Comparison of ENCODE assay signal across 11 mouse cellular contexts in genomic region chr5:113910065-113910701, GRCm38 (mm10). TPM values are rescaled to one million over a fixed set of nuclear protein-coding genes. Genes with fewer than 3 reads are reported as not detected.
DNase-seq lines count a peak whose midpoint lies in the region; ATAC-seq and TF ChIP-seq lines count a peak whose summit lies in the region.
"Had no signal": no experiment of that assay in that cellular context is flagged by ENCODE, and none has a peak within 500 bp of the region (broad histone marks: within the 10 kb centered on the region; RNA-seq: fewer than 3 reads in every experiment).

No protein-coding gene starts in this region.

- H3K9me3 ChIP-seq in embryonic facial prominence, embryonic 12.5 days: no peaks in the 10 kb centered on the region
- no peaks in the 10 kb centered on the region for H3K9me3 ChIP-seq in embryonic facial prominence, embryonic 10.5 days
- no peaks in the 10 kb centered on the region for H3K9me3 ChIP-seq in embryonic facial prominence, embryonic 15.5 days (replicated peaks)
- peaks cover 7% of the 10 kb centered on the region for H3K9me3 ChIP-seq in megakaryocyte, embryonic 14.5 days
- H3K9me3 ChIP-seq: limb, embryonic 15.5 days; neural tube, embryonic 15.5 days had no signal

- intact Hi-C loops in left cerebral cortex, postnatal 25 days (cut with DNase I): loop anchor here (2.0 kb wide), 1 partner anchor 21 kb away; no protein-coding TSS in a partner anchor

- no peak for DNase-seq in embryonic facial prominence, embryonic 10.5 days (ENCODE audit: low spot score)
- DNase-seq in left cerebral cortex, postnatal 25 days (ENCODE audit: low spot score in 2 of 2): peak; percentile 18 to 67
- no peak for DNase-seq in left cerebral cortex, adult 9 months (ENCODE audit: low spot score in 2 of 2)
- DNase-seq in ovary, adult 18-20 months (ENCODE audit: low spot score): no peak
- no peak for DNase-seq in cerebellum, adult 2 months
- DNase-seq: thymus, postnatal 25 days had no signal

- ATAC-seq in embryonic facial prominence, embryonic 12.5 days (ENCODE audit: insufficient number of reproducible peaks, insufficient read depth, low FRiP score, low TSS enrichment): no peak
- no peak for ATAC-seq in embryonic facial prominence, embryonic 15.5 days (ENCODE audit: insufficient number of reproducible peaks, low FRiP score, low TSS enrichment, low read depth)

- H3K36me3 ChIP-seq in embryonic facial prominence, embryonic 12.5 days: no peaks in the 10 kb centered on the region
- H3K36me3 ChIP-seq in embryonic facial prominence, embryonic 10.5 days (replicated peaks): no peaks in the 10 kb centered on the region
- H3K36me3 ChIP-seq in embryonic facial prominence, embryonic 15.5 days: no peaks in the 10 kb centered on the region
- peaks cover 13% of the 10 kb centered on the region for H3K36me3 ChIP-seq in megakaryocyte, embryonic 14.5 days (replicated peaks; ENCODE audit: low read length)
- H3K36me3 ChIP-seq: limb, embryonic 15.5 days; neural tube, embryonic 15.5 days had no signal

- no peak for TF ChIP-seq POLR2A in cerebellum, adult 2 months (IDR thresholded peaks at IDR 0.05; ENCODE audit: borderline replicate concordance, insufficient read depth, low read length)

- no peak for TF ChIP-seq CTCF in cerebellum, adult 2 months (IDR thresholded peaks at IDR 0.05; ENCODE audit: borderline replicate concordance, insufficient read depth, low read depth, low read length)

- peak overlapping the region; percentile 5; the same call in 1 of the 2 replicates for H3K9ac ChIP-seq in embryonic facial prominence, embryonic 12.5 days
- no peak overlapping the region for H3K9ac ChIP-seq in embryonic facial prominence, embryonic 15.5 days
- H3K9ac ChIP-seq: limb, embryonic 15.5 days had no signal

- peaks cover 21% of the 10 kb centered on the region for H3K4me1 ChIP-seq in embryonic facial prominence, embryonic 12.5 days
- peaks cover 54% of the 10 kb centered on the region for H3K4me1 ChIP-seq in embryonic facial prominence, embryonic 10.5 days
- peaks cover 30% of the 10 kb centered on the region for H3K4me1 ChIP-seq in embryonic facial prominence, embryonic 15.5 days
- peaks cover 67% of the 10 kb centered on the region for H3K4me1 ChIP-seq in megakaryocyte, embryonic 14.5 days
- no peaks in the 10 kb centered on the region; the same call in 1 of the 2 replicates for H3K4me1 ChIP-seq in cerebellum, adult 2 months (ENCODE audit: control insufficient read depth, insufficient read depth, low read length)

- no peak overlapping the region for H3K4me2 ChIP-seq in embryonic facial prominence, embryonic 12.5 days (replicated peaks)
- no peak overlapping the region; the same call in 1 of the 2 replicates for H3K4me2 ChIP-seq in embryonic facial prominence, embryonic 15.5 days (replicated peaks)

- H3K27me3 ChIP-seq in embryonic facial prominence, embryonic 12.5 days: no peaks in the 10 kb centered on the region
- no peaks in the 10 kb centered on the region for H3K27me3 ChIP-seq in embryonic facial prominence, embryonic 10.5 days (replicated peaks; ENCODE audit: low read depth, poor library complexity, severe bottlenecking)
- H3K27me3 ChIP-seq in embryonic facial prominence, embryonic 15.5 days: no peaks in the 10 kb centered on the region
- no peaks in the 10 kb centered on the region for H3K27me3 ChIP-seq in megakaryocyte, embryonic 14.5 days (replicated peaks)
- H3K27me3 ChIP-seq in cerebellum, adult 2 months (ENCODE audit: control insufficient read depth, insufficient read depth, low read length): no peaks in the 10 kb centered on the region
- H3K27me3 ChIP-seq: limb, embryonic 15.5 days; neural tube, embryonic 15.5 days had no signal

- 32% methylated on average over 10 of the region's 10 CpGs for WGBS in embryonic facial prominence, embryonic 12.5 days
- 34% methylated on average over 10 of the region's 10 CpGs for WGBS in embryonic facial prominence, embryonic 10.5 days
- 28% methylated on average over 10 of the region's 10 CpGs for WGBS in embryonic facial prominence, embryonic 15.5 days
- WGBS in cerebellum, adult 2 months: 47% methylated on average over 10 of the region's 10 CpGs

- H3K27ac ChIP-seq in embryonic facial prominence, embryonic 12.5 days: no peak overlapping the region
- H3K27ac ChIP-seq in embryonic facial prominence, embryonic 10.5 days (replicated peaks): no peak overlapping the region; the same call in 1 of the 2 replicates
- H3K27ac ChIP-seq in embryonic facial prominence, embryonic 15.5 days (replicated peaks): 0 out of 2 replicates have a peak overlapping the region, but pooled peaks have one; percentile 78
- no peak overlapping the region for H3K27ac ChIP-seq in cerebellum, adult 2 months (ENCODE audit: insufficient read depth, low read length)

- no peak overlapping the region for H3K4me3 ChIP-seq in embryonic facial prominence, embryonic 12.5 days
- no peak overlapping the region for H3K4me3 ChIP-seq in embryonic facial prominence, embryonic 10.5 days
- no peak overlapping the region for H3K4me3 ChIP-seq in embryonic facial prominence, embryonic 15.5 days (replicated peaks)
- peak overlapping the region; percentile 77 for H3K4me3 ChIP-seq in megakaryocyte, embryonic 14.5 days (replicated peaks)
- no peak overlapping the region for H3K4me3 ChIP-seq in cerebellum, adult 2 months (replicated peaks; ENCODE audit: insufficient read depth, low read depth, low read length)
- H3K4me3 ChIP-seq: limb, embryonic 15.5 days had no signal

RNA-seq across cellular contexts. Expression of gene Coro1c, which starts 1.6 kb away (rescaled TPM):
- 123 and 127 TPM in 2 replicates for polyA plus RNA-seq in embryonic facial prominence, embryonic 12.5 days (2016; fragmentation: Nextera tagmentation; extraction: Ambion mirVana)
- 178 and 198 TPM in 2 replicates for polyA plus RNA-seq in embryonic facial prominence, embryonic 10.5 days (2016; fragmentation: Nextera tagmentation; extraction: Ambion mirVana)
- 10 to 100 TPM; 76.1 to 77.5 TPM for total RNA-seq in left cerebral cortex, postnatal 25 days (2021)
- 99.0 and 101 TPM in 2 replicates for polyA plus RNA-seq in embryonic facial prominence, embryonic 15.5 days (2015; fragmentation: Nextera tagmentation; extraction: Ambion mirVana)
- 132 and 208 TPM in 2 replicates for polyA plus RNA-seq in megakaryocyte, embryonic 14.5 days (2012; ENCODE audit: insufficient read depth, low replicate concordance)
- 90.2 and 94.1 TPM in 2 replicates for polyA plus RNA-seq in cerebellum, adult 2 months (2012; rRNA removed)

Comparison
In these comparisons a context has a peak if more than half of its experiments do, and no peak if none do; other contexts are left out.
1. DNase-seq: peak in left cerebral cortex, postnatal 25 days (2 of 2); none in embryonic facial prominence, embryonic 10.5 days (single experiment), left cerebral cortex, adult 9 months (0 of 2), ovary, adult 18-20 months (single experiment) and cerebellum, adult 2 months (0 of 2).